Mouse (Mus musculus) spleen, postnatal 4 days (tissue): ENCODE results near the gene Rad51d.
"Not testable (repeated sequence)": the region's sequence is repeated elsewhere in the genome, so short reads cannot be mapped to it uniquely, and the experiment has no call there.

Source experiments
- DNase-seq, 2 experiments: peaks; one replicate each; pipeline ENCODE4 v3.0.0; 2022; ENCODE audit warnings: low spot score in 2 of 2

The Rad51d gene

GRCm38 (mm10) chr11:82890342-82890762 lies at the start of gene Rad51d:
Gene Rad51d (minus strand): TSS chr11:82890614.
- peak; percentile 95 to 98 for DNase-seq

- no peak for DNase-seq
Measured at GRCm38 (mm10) chr11:82933186-82933585, 42.8 kb upstream of the Rad51d start.

- not testable (repeated sequence) for DNase-seq
Measured at GRCm38 (mm10) chr11:82931671-82932450, 41.4 kb upstream of the Rad51d start.

- DNase-seq: not testable (repeated sequence)
Measured at GRCm38 (mm10) chr11:82931161-82931560, 40.7 kb upstream of the Rad51d start.

- DNase-seq: not testable (repeated sequence)
Measured at GRCm38 (mm10) chr11:82930391-82930955, 40.1 kb upstream of the Rad51d start.

- DNase-seq: no peak
Measured at GRCm38 (mm10) chr11:82929633-82929950, 39.2 kb upstream of the Rad51d start.

- no peak for DNase-seq
Measured at GRCm38 (mm10) chr11:82928897-82929632, 38.7 kb upstream of the Rad51d start.

- DNase-seq: not testable (repeated sequence)
Measured at GRCm38 (mm10) chr11:82923910-82924309, 33.5 kb upstream of the Rad51d start.

- no peak for DNase-seq
Measured at GRCm38 (mm10) chr11:82921691-82922090, 31.3 kb upstream of the Rad51d start.

- DNase-seq: no peak
Measured at GRCm38 (mm10) chr11:82920768-82921167, 30.4 kb upstream of the Rad51d start.

GRCm38 (mm10) chr11:82914711-82915352 lies 24.4 kb upstream of the Rad51d start:
- DNase-seq: peak; percentile 59 to 89

- no peak for DNase-seq
Measured at GRCm38 (mm10) chr11:82910679-82911389, 20.4 kb upstream of the Rad51d start.

GRCm38 (mm10) chr11:82910250-82910649 lies 19.8 kb upstream of the Rad51d start, which contains the start of gene Unc45b:
Gene Unc45b (plus strand): TSS chr11:82910550.
- DNase-seq: no peak

GRCm38 (mm10) chr11:82908608-82908989 lies 18.2 kb upstream of the Rad51d start:
- DNase-seq: no peak

- peak; percentile 94 to 99 for DNase-seq
Measured at GRCm38 (mm10) chr11:82907651-82908607, 17.5 kb upstream of the Rad51d start, which contains the start of gene Nle1. Gene Nle1 (minus strand): TSS chr11:82908411.

- no peak for DNase-seq
Measured at GRCm38 (mm10) chr11:82905816-82906215, 15.4 kb upstream of the Rad51d start.

GRCm38 (mm10) chr11:82904952-82905351 lies 14.5 kb upstream of the Rad51d start:
- no peak for DNase-seq

GRCm38 (mm10) chr11:82901606-82902310 lies 11.3 kb upstream of the Rad51d start:
- no peak for DNase-seq

GRCm38 (mm10) chr11:82899720-82900119 lies 9.3 kb upstream of the Rad51d start:
- DNase-seq: no peak

- DNase-seq: no peak
Measured at GRCm38 (mm10) chr11:82897478-82897877, 7.1 kb upstream of the Rad51d start.
